Mouse (Mus musculus): ENCODE data around the gene Il2rb.

- TF ChIP-seq GATA1 (IDR thresholded peaks at IDR 0.05; ENCODE audit: borderline replicate concordance, low read length), result no peak
- no peak for TF ChIP-seq FLI1 (IDR thresholded peaks at IDR 0.05; ENCODE audit: low read length)
These were observed 14.1 kb downstream of the Il2rb start for GRCm38 (mm10) chr15:78480991-78481390.

All from megakaryocyte, embryonic 14.5 days (primary cell).